ENCODE assay signal across 18 mouse cellular contexts in the genomic region with DNA sequence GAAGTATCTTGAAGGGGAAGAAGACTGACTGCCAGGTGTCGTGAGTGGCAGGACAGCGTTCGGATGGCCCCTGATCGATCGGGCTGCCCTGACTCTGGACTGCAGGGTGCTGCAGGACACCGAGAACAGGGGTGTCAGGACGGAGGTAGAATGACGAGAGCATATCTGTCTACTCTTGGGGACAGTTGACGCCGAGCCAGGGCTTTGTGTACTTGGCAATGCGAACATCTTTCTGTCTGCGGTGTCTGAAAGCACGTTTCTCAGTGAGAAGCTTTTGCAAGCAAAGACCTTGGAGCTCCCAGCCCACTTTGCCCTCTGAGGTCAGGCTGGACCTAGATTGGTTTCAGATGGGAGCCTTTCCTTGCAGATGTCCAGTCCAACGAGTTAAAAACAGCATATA.
DNase-seq lines count a peak whose midpoint lies in the region.
"Had no signal": no experiment of that assay in that cellular context is flagged by ENCODE, and none has a peak within 500 bp of the region (broad histone marks: within the 10 kb centered on the region; RNA-seq: fewer than 3 reads in every experiment).

No protein-coding gene starts in this region.

- 0 out of 2 replicates have a peak overlapping the region, but pooled peaks have one; percentile 5 for H3K27ac ChIP-seq in limb, embryonic 10.5 days
- H3K27ac ChIP-seq: embryonic facial prominence, embryonic 10.5 days; embryonic facial prominence, embryonic 12.5 days; forebrain, embryonic 13.5 days; forebrain, embryonic 15.5 days had no signal

- H3K9me3 ChIP-seq in limb, embryonic 10.5 days (replicated peaks) = no peaks in the 10 kb centered on the region
- H3K9me3 ChIP-seq: embryonic facial prominence, embryonic 10.5 days; embryonic facial prominence, embryonic 12.5 days; forebrain, embryonic 13.5 days; forebrain, embryonic 15.5 days had no signal

- no peak overlapping the region for H3K4me3 ChIP-seq in limb, embryonic 10.5 days
- H3K4me3 ChIP-seq: embryonic facial prominence, embryonic 10.5 days; embryonic facial prominence, embryonic 12.5 days; forebrain, embryonic 13.5 days; forebrain, embryonic 15.5 days had no signal

- peaks cover 35% of the 10 kb centered on the region for H3K4me1 ChIP-seq in limb, embryonic 10.5 days

- peak; percentile 57 to 63 for DNase-seq in cerebellum, postnatal 14 days
- no peak for DNase-seq in cerebellum, adult 18-20 months
- peak; percentile 23 for DNase-seq in left cerebral cortex, postnatal 4 days
- no peak for DNase-seq in left cerebral cortex, adult 9 months (ENCODE audit: low spot score in 2 of 2)
- no peak for DNase-seq in limb, embryonic 10.5 days (ENCODE audit: low spot score)
- no peak for DNase-seq in frontal cortex, postnatal 10 days (ENCODE audit: low spot score in 2 of 2)
- DNase-seq: adrenal gland, adult 8-10 months; adrenal gland, postnatal 14 days; adrenal gland, postnatal 36 days; cerebellum, adult 11 months; cerebellum, adult 2 months; cerebellum, adult 9-11 months; forebrain, postnatal 0 days had no signal

- no peaks in the 10 kb centered on the region for H3K27me3 ChIP-seq in limb, embryonic 10.5 days (ENCODE audit: low read depth, poor library complexity, severe bottlenecking)
- H3K27me3 ChIP-seq: forebrain, embryonic 15.5 days; Patski had no signal

- intact Hi-C loops in left cerebral cortex, postnatal 4 days (cut with DNase I) = no loop called here

- 79% methylated on average over 14 of the region's 14 CpGs for WGBS in limb, embryonic 10.5 days

- no peaks in the 10 kb centered on the region for H3K36me3 ChIP-seq in limb, embryonic 10.5 days
- H3K36me3 ChIP-seq: embryonic facial prominence, embryonic 10.5 days; embryonic facial prominence, embryonic 12.5 days; forebrain, embryonic 15.5 days had no signal

Comparison
In these comparisons a context has a peak if more than half of its experiments do, and no peak if none do; other contexts are left out.
1. DNase-seq: peak in cerebellum, postnatal 14 days (2 of 2) and left cerebral cortex, postnatal 4 days (single experiment); none in cerebellum, adult 18-20 months (0 of 2), left cerebral cortex, adult 9 months (0 of 2), limb, embryonic 10.5 days (single experiment) and frontal cortex, postnatal 10 days (0 of 2).